Mouse (Mus musculus): ENCODE data around the gene Olfr1024.

Gene Olfr1024

GRCm38 (mm10) chr2:85904952-85905351 is at the start of gene Olfr1024:
Olfr1024 (minus strand) TSS chr2:85905052.
- DNase-seq (ENCODE audit: low read depth, low spot score): no peak

GRCm38 (mm10) chr2:85950137-85950536 is 45.3 kb upstream of the Olfr1024 start, which contains the start of gene Olfr1028:
Olfr1028 (plus strand) TSS chr2:85950437.
- no peak for DNase-seq (ENCODE audit: low read depth, low spot score)

GRCm38 (mm10) chr2:85921258-85921657 is 16.4 kb upstream of the Olfr1024 start, which contains the start of gene Olfr1026:
Olfr1026 (plus strand) TSS chr2:85921558.
- DNase-seq (ENCODE audit: low read depth, low spot score): no peak

- DNase-seq (ENCODE audit: low read depth, low spot score): no peak
These were observed 10.0 kb upstream of the Olfr1024 start, which contains the start of gene Olfr1025-ps1 for GRCm38 (mm10) chr2:85914893-85915292. Olfr1025-ps1 (plus strand) TSS chr2:85915193.

GRCm38 (mm10) chr2:85913197-85913596 is 8.3 kb upstream of the Olfr1024 start:
- no peak for DNase-seq (ENCODE audit: low read depth, low spot score)

- no peak for DNase-seq (ENCODE audit: low read depth, low spot score)
These were observed 19.5 kb downstream of the Olfr1024 start, which contains the start of gene Olfr1023 for GRCm38 (mm10) chr2:85885340-85885739. Olfr1023 (plus strand) TSS chr2:85885640.

- no peak for DNase-seq (ENCODE audit: low read depth, low spot score)
These were observed 36.6 kb downstream of the Olfr1024 start, which contains the start of gene Olfr1022 for GRCm38 (mm10) chr2:85868294-85868693. Olfr1022 (plus strand) TSS chr2:85868594.
